Mouse (Mus musculus): ENCODE results near the gene Aldh3a2.

DNA sequence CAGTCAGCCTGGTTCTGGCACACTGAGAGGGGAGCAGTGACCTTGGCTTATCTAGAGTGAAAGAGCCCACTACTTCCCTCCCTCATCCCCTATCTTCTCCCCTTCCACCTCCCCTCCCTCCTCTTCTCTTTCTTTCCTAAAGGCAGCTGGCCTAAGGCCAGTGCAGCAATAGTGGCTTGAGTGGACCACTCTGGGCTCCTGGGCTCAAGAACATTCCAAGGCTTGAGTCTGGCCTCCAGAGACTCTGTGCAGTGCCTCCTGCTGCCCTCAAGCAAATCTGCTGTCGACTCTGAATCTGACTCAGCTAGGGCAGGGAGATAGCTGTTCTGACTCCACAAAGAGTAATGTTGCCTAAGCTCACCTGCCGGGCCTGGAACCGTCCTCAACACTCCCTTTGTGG, 38.9 kb downstream of the Aldh3a2 start:
- TF ChIP-seq CTCF (IDR thresholded peaks at IDR 0.05; ENCODE audit: insufficient read depth, low read depth, low read length) (no peak), POLR2A (IDR thresholded peaks at IDR 0.05; ENCODE audit: insufficient read depth, low read depth, low read length) (no peak)
